Mouse (Mus musculus) intestine, postnatal 0 days (tissue): ENCODE measurements around the gene Asah2. TPM values are rescaled to one million over a fixed set of nuclear protein-coding genes. Genes with fewer than 3 reads are reported as not detected.
A peak's percentile ranks its signal among the peaks of the same experiment; 100 is the strongest.

Experiments used
- ATAC-seq: fragments of 200-750 bp; cut with Nextera tagmentation; 2 replicates; pipeline ENCODE4 v1.8.0; 2017; ENCODE audit warnings: mild to moderate bottlenecking, moderate TSS enrichment, moderate library complexity
- H3K27ac ChIP-seq: fragments of 300-500 bp; sonication (generic); 2 replicates; pipeline ENCODE4 v1.5.1; 2014; ENCODE audit warnings: mild to moderate bottlenecking, low read depth, low read length, moderate library complexity
- H3K27me3 ChIP-seq: fragments of 300-500 bp; sonication (generic); replicated peaks from 2 replicates; pipeline ENCODE4 v1.6.1; 2014; ENCODE audit warnings: low read length, mixed read lengths; ENCODE audit not compliant: control insufficient read depth, insufficient read depth
- H3K36me3 ChIP-seq: fragments of 300-500 bp; sonication (generic); 2 replicates; pipeline ENCODE4 v1.6.1; 2014; ENCODE audit warnings: mild to moderate bottlenecking, moderate library complexity; ENCODE audit not compliant: control insufficient read depth, insufficient read depth
- H3K4me1 ChIP-seq: fragments of 300-500 bp; sonication (generic); replicated peaks from 2 replicates; pipeline ENCODE4 v1.6.1; 2014; ENCODE audit warnings: antibody characterized with exemption, low read length, mixed read lengths; ENCODE audit not compliant: control insufficient read depth, insufficient read depth
- H3K4me2 ChIP-seq: fragments of 300-500 bp; sonication (generic); replicated peaks from 2 replicates; pipeline ENCODE4 v1.6.1; 2014; ENCODE audit warnings: low read depth, mild to moderate bottlenecking, moderate library complexity
- H3K4me3 ChIP-seq: fragments of 300-500 bp; sonication (generic); 2 replicates; pipeline ENCODE4 v1.5.1; 2014; ENCODE audit warnings: low read depth, low read length
- H3K9ac ChIP-seq: fragments of 300-500 bp; sonication (generic); 2 replicates; pipeline ENCODE4 v1.6.1; 2014; ENCODE audit warnings: mild to moderate bottlenecking, low read depth, low read length
- H3K9me3 ChIP-seq: fragments of 300-500 bp; sonication (generic); 2 replicates; pipeline ENCODE4 v1.6.1; 2016; ENCODE audit warnings: mixed run types; ENCODE audit not compliant: control insufficient read depth
- CTCF ChIP-seq: sonication (generic); IDR thresholded peaks from 2 replicates; pipeline ENCODE4 v1.5.1; 2016; ENCODE audit warnings: low read depth, mild to moderate bottlenecking, control low read depth, antibody characterized with exemption, moderate library complexity
- WGBS: fragments of 180-500 bp; shearing (Covaris S2); extraction: QIAGEN DNeasy Blood & Tissue Kit; methylation state at CpG from one replicate; pipeline ENCODE4 v1.1.7; 2014; 5-methylcytosine and 5-hydroxymethylcytosine counted together
- polyA plus RNA-seq: library from polyadenylated mRNA; unstranded; fragments of >200 nt; fragmentation: Nextera tagmentation; extraction: Ambion mirVana; gene quantifications from 2 replicates; pipeline ENCODE4 v1.2.1, GENCODE M21; 2015

Asah2 gene
- polyA plus RNA-seq, 1 experiment from 2014 or later, result 22.8 TPM

- Histone ChIP-seq H3K4me2 (no peak overlapping the region), H3K9ac (no peak overlapping the region), H3K27me3 (no peaks in the 10 kb centered on the region), H3K4me3 (no peak overlapping the region), H3K27ac (no peak overlapping the region), H3K36me3 (peaks cover 11% of the 10 kb centered on the region; the same call in 1 of the 2 replicates), H3K4me1 (0 out of 2 replicates have a peak, but pooled peaks cover under 1% of the 10 kb centered on the region), H3K9me3 (no peaks in the 10 kb centered on the region)
- TF ChIP-seq CTCF, result no peak
- WGBS, result 95% methylated on average over 5 of the region's 5 CpGs
- ATAC-seq, result no peak
These were observed 15.2 kb upstream of the Asah2 start for GRCm38 (mm10) chr19:32123196-32123595.

GRCm38 (mm10) chr19:32120798-32121197 is 12.8 kb upstream of the Asah2 start:
- no peak overlapping the region for H3K4me2 ChIP-seq
- H3K36me3 ChIP-seq, result peaks cover 6% of the 10 kb centered on the region; the same call in 1 of the 2 replicates
- H3K27ac ChIP-seq, result no peak overlapping the region
- H3K27me3 ChIP-seq, result no peaks in the 10 kb centered on the region
- ATAC-seq, result no peak
- H3K4me3 ChIP-seq, result no peak overlapping the region
- H3K9ac ChIP-seq, result no peak overlapping the region
- H3K9me3 ChIP-seq, result no peaks in the 10 kb centered on the region
- H3K4me1 ChIP-seq, result 0 out of 2 replicates have a peak, but pooled peaks cover 3% of the 10 kb centered on the region
- TF ChIP-seq CTCF, result no peak
- WGBS, result 100% methylated on average over 1 of the region's 1 CpGs

GRCm38 (mm10) chr19:32119666-32120065 is 11.7 kb upstream of the Asah2 start:
- H3K4me1 ChIP-seq, result 0 out of 2 replicates have a peak, but pooled peaks cover 3% of the 10 kb centered on the region
- H3K9ac ChIP-seq, result no peak overlapping the region
- no peaks in the 10 kb centered on the region for H3K9me3 ChIP-seq
- no peak overlapping the region for H3K27ac ChIP-seq
- no peak for TF ChIP-seq CTCF
- no peak overlapping the region for H3K4me2 ChIP-seq
- H3K4me3 ChIP-seq, result no peak overlapping the region
- ATAC-seq, result peak; percentile 66
- peaks cover 6% of the 10 kb centered on the region; the same call in 1 of the 2 replicates for H3K36me3 ChIP-seq
- 71% methylated on average over 2 of the region's 2 CpGs for WGBS
- no peaks in the 10 kb centered on the region for H3K27me3 ChIP-seq

GRCm38 (mm10) chr19:32118496-32118895 is 10.5 kb upstream of the Asah2 start:
- Histone ChIP-seq H3K9me3 (no peaks in the 10 kb centered on the region), H3K36me3 (no peaks in the 10 kb centered on the region), H3K9ac (no peak overlapping the region), H3K4me3 (no peak overlapping the region), H3K27ac (no peak overlapping the region), H3K4me2 (no peak overlapping the region), H3K27me3 (no peaks in the 10 kb centered on the region), H3K4me1 (0 out of 2 replicates have a peak, but pooled peaks cover 3% of the 10 kb centered on the region)
- no peak for ATAC-seq
- WGBS, result 79% methylated on average over 3 of the region's 3 CpGs
- no peak for TF ChIP-seq CTCF

GRCm38 (mm10) chr19:32117484-32118018 is 9.5 kb upstream of the Asah2 start:
- Histone ChIP-seq H3K9ac (no peak overlapping the region), H3K4me1 (0 out of 2 replicates have a peak, but pooled peaks cover 3% of the 10 kb centered on the region), H3K27ac (no peak overlapping the region), H3K4me2 (no peak overlapping the region), H3K4me3 (no peak overlapping the region), H3K9me3 (no peaks in the 10 kb centered on the region), H3K27me3 (no peaks in the 10 kb centered on the region), H3K36me3 (no peaks in the 10 kb centered on the region)
- 81% methylated on average over 6 of the region's 6 CpGs for whole genome bisulfite sequencing
- peak; percentile 47 for TF ChIP-seq CTCF
- no peak for ATAC-seq

GRCm38 (mm10) chr19:32111866-32112790 is 4.1 kb upstream of the Asah2 start:
- H3K4me3 ChIP-seq, result no peak overlapping the region
- H3K27me3 ChIP-seq, result no peaks in the 10 kb centered on the region
- H3K4me1 ChIP-seq, result peaks cover 4% of the 10 kb centered on the region; the same call in 1 of the 2 replicates
- no peak for TF ChIP-seq CTCF
- no peak overlapping the region for H3K4me2 ChIP-seq
- H3K36me3 ChIP-seq, result no peaks in the 10 kb centered on the region
- ATAC-seq, result no peak
- WGBS, result 78% methylated on average over 8 of the region's 8 CpGs
- no peaks in the 10 kb centered on the region for H3K9me3 ChIP-seq
- no peak overlapping the region for H3K27ac ChIP-seq
- H3K9ac ChIP-seq, result no peak overlapping the region
